Mouse (Mus musculus) liver, embryonic 14.5 days (tissue): ENCODE measurements around the gene Fam189b.

Experiments
- CTCF ChIP-seq: IDR thresholded peaks from 2 replicates; pipeline ENCODE4 v1.5.1; 2016; ENCODE audit warnings: antibody characterized with exemption, low read depth, control low read depth
- EP300 ChIP-seq: IDR thresholded peaks from 2 replicates; pipeline ENCODE4 v1.6.1; 2016; ENCODE audit warnings: antibody characterized with exemption, low read depth

- no peak for TF ChIP-seq CTCF
- TF ChIP-seq EP300, result no peak
Observed at GRCm38 (mm10) chr3:89225918-89226317, 43.0 kb downstream of the Fam189b start.
